Mouse (Mus musculus) forebrain, embryonic 11.5 days (tissue): Measurements from ENCODE around the gene Tcte1. TPM values are rescaled to one million over a fixed set of nuclear protein-coding genes. Genes with fewer than 3 reads are reported as not detected.

ENCODE experiments used
- ATAC-seq: fragments of 200-750 bp; cut with Nextera tagmentation; replicated peaks from 2 replicates; pipeline ENCODE4 v1.8.0; 2017; ENCODE audit warnings: moderate TSS enrichment; ENCODE audit not compliant: low FRiP score
- DNase-seq: peaks from one replicate; pipeline ENCODE4 v3.0.0-alpha.2; 2017; ENCODE audit warnings: low spot score
- H3K27ac ChIP-seq: fragments of 300-500 bp; sonication (generic); 2 replicates; pipeline ENCODE4 v1.5.1; 2014; ENCODE audit warnings: low read depth, low read length
- H3K27me3 ChIP-seq: fragments of 300-500 bp; sonication (generic); 2 replicates; pipeline ENCODE4 v1.6.1; 2014; ENCODE audit warnings: mild to moderate bottlenecking, low read length, mixed read lengths; ENCODE audit not compliant: control insufficient read depth, insufficient read depth
- H3K36me3 ChIP-seq: fragments of 300-500 bp; sonication (generic); 2 replicates; pipeline ENCODE4 v1.6.1; 2014; ENCODE audit warnings: mild to moderate bottlenecking, low read length, moderate library complexity, mixed read lengths; ENCODE audit not compliant: control insufficient read depth, insufficient read depth
- H3K4me1 ChIP-seq: fragments of 300-500 bp; sonication (generic); replicated peaks from 2 replicates; pipeline ENCODE4 v1.6.1; 2014; ENCODE audit warnings: low read length, mixed read lengths; ENCODE audit not compliant: control insufficient read depth, insufficient read depth
- H3K4me2 ChIP-seq: fragments of 300-500 bp; sonication (generic); 2 replicates; pipeline ENCODE4 v1.6.1; 2014; ENCODE audit warnings: low read depth, mild to moderate bottlenecking, low read length, moderate library complexity, mixed read lengths; ENCODE audit not compliant: severe bottlenecking
- H3K4me3 ChIP-seq: fragments of 300-500 bp; sonication (generic); 2 replicates; pipeline ENCODE4 v1.5.1; 2014; ENCODE audit warnings: low read depth, low read length
- H3K9ac ChIP-seq: fragments of 300-500 bp; sonication (generic); 2 replicates; pipeline ENCODE4 v1.6.1; 2014; ENCODE audit warnings: low read length
- H3K9me3 ChIP-seq: fragments of 300-500 bp; sonication (generic); 2 replicates; pipeline ENCODE4 v1.6.1; 2016; ENCODE audit warnings: low read length, mixed read lengths; ENCODE audit not compliant: control insufficient read depth
- WGBS: fragments of 180-500 bp; shearing (Covaris S2); extraction: QIAGEN DNeasy Blood & Tissue Kit; methylation state at CpG from one replicate; pipeline ENCODE4 v1.1.7; 2014; 5-methylcytosine and 5-hydroxymethylcytosine counted together
- polyA plus RNA-seq: library from polyadenylated mRNA; unstranded; fragments of >200 nt; fragmentation: Nextera tagmentation; extraction: Ambion mirVana; gene quantifications from 2 replicates; pipeline ENCODE4 v1.2.1, GENCODE M21; 2014

Tcte1 gene
- polyA plus RNA-seq, 1 experiment from 2014 or later = 0.95 TPM

GRCm38 (mm10) chr17:45557998-45558862, 35.0 kb downstream of the Tcte1 start:
- Histone ChIP-seq H3K4me1 (peaks cover 3% of the 10 kb centered on the region), H3K4me3 (no peak overlapping the region)
- 67% methylated on average over 16 of the region's 16 CpGs for WGBS

GRCm38 (mm10) chr17:45559732-45560525, 36.7 kb downstream of the Tcte1 start:
- WGBS = 90% methylated on average over 15 of the region's 15 CpGs

More at GRCm38 (mm10) chr17:45557998-45558862, 35.0 kb downstream of the Tcte1 start:
- no peak overlapping the region for H3K9ac ChIP-seq
- peaks cover 4% of the 10 kb centered on the region; the same call in 1 of the 2 replicates for H3K27me3 ChIP-seq
- peak; percentile 45 for DNase-seq
- no peaks in the 10 kb centered on the region for H3K36me3 ChIP-seq
- H3K27ac ChIP-seq = no peak overlapping the region
- no peak overlapping the region for H3K4me2 ChIP-seq
- no peak for ATAC-seq
- no peaks in the 10 kb centered on the region for H3K9me3 ChIP-seq

GRCm38 (mm10) chr17:45563216-45563615, 40.0 kb downstream of the Tcte1 start:
- Histone ChIP-seq H3K36me3 (peaks cover 14% of the 10 kb centered on the region), H3K9ac (no peak overlapping the region), H3K4me3 (no peak overlapping the region; the same call in 1 of the 2 replicates), H3K27ac (no peak overlapping the region), H3K4me2 (no peak overlapping the region), H3K4me1 (peaks cover 8% of the 10 kb centered on the region; the same call in 1 of the 2 replicates), H3K9me3 (no peaks in the 10 kb centered on the region), H3K27me3 (no peaks in the 10 kb centered on the region)
- WGBS = 84% methylated on average over 12 of the region's 12 CpGs
- ATAC-seq = no peak
- no peak for DNase-seq

More at GRCm38 (mm10) chr17:45559732-45560525, 36.7 kb downstream of the Tcte1 start:
- no peak overlapping the region for H3K4me2 ChIP-seq
- no peak overlapping the region for H3K9ac ChIP-seq
- DNase-seq (no peak), ATAC-seq (no peak)
- no peaks in the 10 kb centered on the region for H3K36me3 ChIP-seq
- H3K4me1 ChIP-seq = peaks cover 8% of the 10 kb centered on the region
- H3K4me3 ChIP-seq = no peak overlapping the region
- H3K27me3 ChIP-seq = peaks cover 4% of the 10 kb centered on the region; the same call in 1 of the 2 replicates
- H3K27ac ChIP-seq = no peak overlapping the region
- H3K9me3 ChIP-seq = no peaks in the 10 kb centered on the region

- no peaks in the 10 kb centered on the region for H3K27me3 ChIP-seq
- ATAC-seq (peak; percentile 87), DNase-seq (peak; percentile 97)
- H3K27ac ChIP-seq = peak within 1 kb of the TSS; percentile 84
- H3K9ac ChIP-seq = peak within 1 kb of the TSS; percentile 89
- peak within 1 kb of the TSS; percentile 86 for H3K4me3 ChIP-seq
- under 1% methylated on average over 59 of the region's 61 CpGs for WGBS
- H3K4me1 ChIP-seq = peaks cover 8% of the 10 kb centered on the region; the same call in 1 of the 2 replicates
- no peaks in the 10 kb centered on the region for H3K9me3 ChIP-seq
- H3K36me3 ChIP-seq = peaks cover 21% of the 10 kb centered on the region
- peak within 1 kb of the TSS; percentile 93 for H3K4me2 ChIP-seq
Measured at GRCm38 (mm10) chr17:45563655-45564530, 40.7 kb downstream of the Tcte1 start, which contains the start of gene Slc35b2. Slc35b2 (plus strand) TSS chr17:45563874.

DNA sequence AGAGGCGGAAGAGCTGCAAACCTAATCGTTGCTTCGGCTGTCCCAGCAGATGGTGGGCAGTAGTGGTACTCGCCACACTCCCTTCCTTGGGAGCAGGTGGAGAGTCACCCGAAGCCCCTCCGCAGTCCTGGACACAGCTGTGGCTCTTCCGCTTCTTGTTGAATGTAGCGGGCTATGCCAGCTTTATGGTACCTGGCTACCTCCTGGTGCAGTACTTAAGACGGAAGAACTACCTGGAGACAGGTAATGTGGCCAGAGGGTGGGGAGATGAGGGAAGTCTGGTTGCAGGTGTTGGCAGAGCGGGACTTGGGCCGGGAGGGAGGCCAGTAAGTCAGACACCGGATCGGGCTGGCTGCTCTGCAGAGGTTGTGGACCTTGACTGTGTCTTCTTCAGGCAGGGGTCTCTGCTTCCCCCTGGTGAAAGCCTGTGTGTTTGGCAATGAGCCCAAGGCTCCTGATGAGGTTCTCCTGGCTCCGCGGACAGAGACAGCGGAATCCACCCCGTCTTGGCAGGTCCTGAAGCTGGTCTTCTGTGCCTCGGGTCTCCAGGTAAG, 41.4 kb downstream of the Tcte1 start:
- Histone ChIP-seq H3K27me3 (no peaks in the 10 kb centered on the region), H3K4me3 (peak overlapping the region; percentile 86), H3K4me2 (peak overlapping the region; percentile 93), H3K36me3 (peaks cover 28% of the 10 kb centered on the region), H3K9me3 (no peaks in the 10 kb centered on the region), H3K4me1 (peaks cover 10% of the 10 kb centered on the region; the same call in 1 of the 2 replicates), H3K9ac (peak overlapping the region; percentile 89), H3K27ac (peak overlapping the region; percentile 84)
- DNase-seq (peak; percentile 74), ATAC-seq (0 out of 2 replicates have a peak, but pooled peaks have one; percentile 1)
- 11% methylated on average over 18 of the region's 18 CpGs for WGBS

- peaks cover 32% of the 10 kb centered on the region for H3K36me3 ChIP-seq
- no peaks in the 10 kb centered on the region for H3K9me3 ChIP-seq
- H3K4me2 ChIP-seq = peak overlapping the region; percentile 93
- DNase-seq (no peak), ATAC-seq (no peak)
- H3K4me3 ChIP-seq = peak overlapping the region; percentile 86
- peaks cover 10% of the 10 kb centered on the region; the same call in 1 of the 2 replicates for H3K4me1 ChIP-seq
- peak overlapping the region; percentile 89 for H3K9ac ChIP-seq
- H3K27ac ChIP-seq = no peak overlapping the region
- 93% methylated on average over 11 of the region's 11 CpGs for WGBS
- H3K27me3 ChIP-seq = no peaks in the 10 kb centered on the region
Measured at GRCm38 (mm10) chr17:45565103-45565502, 41.9 kb downstream of the Tcte1 start.

GRCm38 (mm10) chr17:45566031-45566359, 42.8 kb downstream of the Tcte1 start:
- Histone ChIP-seq H3K27ac (no peak overlapping the region), H3K4me2 (no peak overlapping the region), H3K4me3 (no peak overlapping the region), H3K4me1 (peaks cover 10% of the 10 kb centered on the region; the same call in 1 of the 2 replicates), H3K27me3 (no peaks in the 10 kb centered on the region), H3K9ac (no peak overlapping the region), H3K9me3 (no peaks in the 10 kb centered on the region), H3K36me3 (peaks cover 39% of the 10 kb centered on the region)
- WGBS = 96% methylated on average over 1 of the region's 1 CpGs
- ATAC-seq = no peak
- DNase-seq = no peak
